Mouse (Mus musculus): ENCODE results near the gene Sccpdh.

The Sccpdh gene

DNA sequence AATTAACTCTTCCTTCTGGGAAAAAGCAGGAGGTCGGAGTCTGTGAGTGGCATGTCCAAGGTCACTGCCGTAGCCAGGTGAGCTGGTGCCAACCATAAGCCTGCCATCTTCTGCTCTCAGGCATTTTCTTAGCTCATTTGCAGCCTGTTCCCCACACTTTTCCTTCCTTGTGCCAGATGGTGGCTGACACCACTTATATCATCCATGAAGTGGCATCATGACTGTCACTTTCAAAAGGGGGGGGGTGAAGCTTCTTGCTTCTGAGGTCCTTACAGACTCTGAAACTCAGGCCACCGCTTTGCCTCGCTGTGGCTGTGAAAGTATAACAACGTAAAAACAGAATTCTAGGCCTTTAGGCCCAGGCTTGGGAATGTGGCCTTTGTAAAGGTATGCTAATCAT lies 16.8 kb upstream of the Sccpdh start:
- 0 out of 2 replicates have a peak, but pooled peaks cover 10% of the 10 kb centered on the region for H3K4me1 ChIP-seq (replicated peaks; ENCODE audit: low read depth, low read length)
- H3K9me3 ChIP-seq (ENCODE audit: low read length) = peaks cover 18% of the 10 kb centered on the region
- H3K27me3 ChIP-seq (ENCODE audit: insufficient read depth, low read length) = no peaks in the 10 kb centered on the region
- TF ChIP-seq POU5F1 (IDR thresholded peaks at IDR 0.05; ENCODE audit: borderline replicate concordance, low read length) = no peak
- TF ChIP-seq CTCF (conservative IDR thresholded peaks at IDR 0.05; ENCODE audit: low read length) = no peak
- TF ChIP-seq NANOG (IDR thresholded peaks at IDR 0.05; ENCODE audit: borderline replicate concordance, low read length) = no peak
- H3K36me3 ChIP-seq (ENCODE audit: insufficient read depth, low read length) = no peaks in the 10 kb centered on the region
- no peak overlapping the region for H3K4me3 ChIP-seq (replicated peaks; ENCODE audit: low read length)

DNA sequence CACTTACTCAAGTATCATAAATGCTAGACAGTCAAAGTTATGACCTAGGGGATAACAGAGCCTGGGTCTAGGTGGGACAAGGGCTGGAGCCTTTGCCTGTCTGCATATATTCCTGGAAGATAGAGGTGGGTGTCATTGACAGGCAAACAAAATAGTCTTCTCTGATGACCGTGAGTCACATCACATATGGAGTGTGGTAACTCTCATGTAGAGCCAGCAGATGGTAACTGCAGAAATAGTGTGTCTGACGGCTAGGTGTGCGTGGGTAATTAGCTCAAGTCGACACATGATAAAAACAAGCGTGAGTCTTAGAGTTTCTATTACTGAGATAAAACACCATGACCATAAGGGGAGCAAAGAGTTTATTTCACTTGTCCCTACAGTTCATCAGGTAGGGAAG lies 4.9 kb upstream of the Sccpdh start:
- peaks cover 20% of the 10 kb centered on the region for H3K27me3 ChIP-seq (ENCODE audit: insufficient read depth, low read length)
- H3K4me1 ChIP-seq (replicated peaks; ENCODE audit: low read depth, low read length) = no peaks in the 10 kb centered on the region
- no peaks in the 10 kb centered on the region for H3K36me3 ChIP-seq (ENCODE audit: insufficient read depth, low read length)
- no peak overlapping the region for H3K4me3 ChIP-seq (replicated peaks; ENCODE audit: low read length)
- no peaks in the 10 kb centered on the region for H3K9me3 ChIP-seq (ENCODE audit: low read length)
- TF ChIP-seq POU5F1 (IDR thresholded peaks at IDR 0.05; ENCODE audit: borderline replicate concordance, low read length) (no peak), NANOG (IDR thresholded peaks at IDR 0.05; ENCODE audit: borderline replicate concordance, low read length) (no peak), CTCF (conservative IDR thresholded peaks at IDR 0.05; ENCODE audit: low read length) (no peak)

- peaks cover 7% of the 10 kb centered on the region for H3K4me1 ChIP-seq (replicated peaks; ENCODE audit: low read depth, low read length)
Observed at GRCm38 (mm10) chr1:179664309-179664930, 3.6 kb upstream of the Sccpdh start.

DNA sequence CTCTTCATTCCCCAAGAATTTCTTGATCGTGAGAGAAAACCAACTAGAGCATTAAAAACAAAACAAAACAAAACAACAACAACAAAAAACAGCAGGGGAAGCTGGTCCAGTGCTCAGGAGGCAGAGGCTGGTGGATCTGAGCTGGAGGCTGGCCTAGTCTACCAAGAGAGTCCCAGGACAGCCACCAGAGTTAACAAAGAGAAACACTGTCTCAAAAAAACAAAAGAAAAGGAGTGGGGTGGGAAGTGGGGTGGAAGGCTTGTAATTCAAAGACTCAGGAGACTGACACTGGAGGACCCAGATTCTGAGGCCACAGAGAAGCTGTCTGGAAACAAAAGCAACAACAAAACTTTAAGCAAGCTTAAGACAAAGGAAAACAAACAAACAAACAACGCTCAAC lies 1.0 kb upstream of the Sccpdh start:
- Histone ChIP-seq H3K4me3 (replicated peaks; ENCODE audit: low read length) (no peak overlapping the region), H3K36me3 (ENCODE audit: insufficient read depth, low read length) (no peaks in the 10 kb centered on the region), H3K9me3 (ENCODE audit: low read length) (no peaks in the 10 kb centered on the region), H3K4me1 (replicated peaks; ENCODE audit: low read depth, low read length) (peaks cover 7% of the 10 kb centered on the region), H3K27me3 (ENCODE audit: insufficient read depth, low read length) (peaks cover 44% of the 10 kb centered on the region)
- TF ChIP-seq POU5F1 (IDR thresholded peaks at IDR 0.05; ENCODE audit: borderline replicate concordance, low read length) (no peak), CTCF (conservative IDR thresholded peaks at IDR 0.05; ENCODE audit: low read length) (no peak), NANOG (IDR thresholded peaks at IDR 0.05; ENCODE audit: borderline replicate concordance, low read length) (no peak)

More at GRCm38 (mm10) chr1:179664309-179664930, 3.6 kb upstream of the Sccpdh start:
- no peaks in the 10 kb centered on the region for H3K36me3 ChIP-seq (ENCODE audit: insufficient read depth, low read length)
- H3K9me3 ChIP-seq (ENCODE audit: low read length) = no peaks in the 10 kb centered on the region
- TF ChIP-seq NANOG (IDR thresholded peaks at IDR 0.05; ENCODE audit: borderline replicate concordance, low read length) (peak; percentile 14; the same call in 1 of the 2 replicates), POU5F1 (IDR thresholded peaks at IDR 0.05; ENCODE audit: borderline replicate concordance, low read length) (no peak)
- no peak overlapping the region for H3K4me3 ChIP-seq (replicated peaks; ENCODE audit: low read length)
- peaks cover 32% of the 10 kb centered on the region for H3K27me3 ChIP-seq (ENCODE audit: insufficient read depth, low read length)

DNA sequence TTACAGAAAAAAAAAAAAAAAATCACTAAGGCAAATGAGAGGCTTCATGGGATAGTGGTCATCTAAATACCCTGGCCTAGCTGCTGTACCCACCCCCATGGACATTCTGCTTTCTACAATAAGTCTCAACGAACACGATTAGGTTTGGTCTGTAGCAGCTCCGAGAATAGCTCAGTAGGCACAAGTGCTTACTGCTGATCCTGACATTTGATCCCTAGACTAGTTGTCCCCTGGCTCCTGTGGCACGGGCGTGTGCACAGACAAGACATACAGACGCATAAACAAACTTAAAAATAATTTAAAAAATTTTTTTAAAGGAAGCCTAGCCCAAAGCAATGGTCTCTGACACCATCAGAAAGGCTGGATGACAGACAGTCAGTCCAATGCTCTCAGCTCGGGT lies 560 bp upstream of the Sccpdh start:
- peaks cover 7% of the 10 kb centered on the region for H3K4me1 ChIP-seq (replicated peaks; ENCODE audit: low read depth, low read length)
- H3K36me3 ChIP-seq (ENCODE audit: insufficient read depth, low read length) = no peaks in the 10 kb centered on the region
- peaks cover 44% of the 10 kb centered on the region for H3K27me3 ChIP-seq (ENCODE audit: insufficient read depth, low read length)
- H3K9me3 ChIP-seq (ENCODE audit: low read length) = no peaks in the 10 kb centered on the region
- TF ChIP-seq CTCF (conservative IDR thresholded peaks at IDR 0.05; ENCODE audit: low read length) = no peak
- no peak for TF ChIP-seq POU5F1 (IDR thresholded peaks at IDR 0.05; ENCODE audit: borderline replicate concordance, low read length)
- no peak for TF ChIP-seq NANOG (IDR thresholded peaks at IDR 0.05; ENCODE audit: borderline replicate concordance, low read length)
- peak overlapping the region; percentile 87 for H3K4me3 ChIP-seq (replicated peaks; ENCODE audit: low read length)

GRCm38 (mm10) chr1:179668836-179669537 lies 977 bp downstream of the Sccpdh start:
- Histone ChIP-seq H3K4me3 (replicated peaks; ENCODE audit: low read length) (peak overlapping the region; percentile 87), H3K9me3 (ENCODE audit: low read length) (no peaks in the 10 kb centered on the region), H3K27me3 (ENCODE audit: insufficient read depth, low read length) (peaks cover 44% of the 10 kb centered on the region), H3K4me1 (replicated peaks; ENCODE audit: low read depth, low read length) (peaks cover 7% of the 10 kb centered on the region), H3K36me3 (ENCODE audit: insufficient read depth, low read length) (no peaks in the 10 kb centered on the region)
- no peak for TF ChIP-seq POU5F1 (IDR thresholded peaks at IDR 0.05; ENCODE audit: borderline replicate concordance, low read length)
- no peak for TF ChIP-seq NANOG (IDR thresholded peaks at IDR 0.05; ENCODE audit: borderline replicate concordance, low read length)
- TF ChIP-seq CTCF (conservative IDR thresholded peaks at IDR 0.05; ENCODE audit: low read length) = no peak

- peaks cover 6% of the 10 kb centered on the region for H3K4me1 ChIP-seq (replicated peaks; ENCODE audit: low read depth, low read length)
- TF ChIP-seq NANOG (IDR thresholded peaks at IDR 0.05; ENCODE audit: borderline replicate concordance, low read length) (no peak), CTCF (conservative IDR thresholded peaks at IDR 0.05; ENCODE audit: low read length) (no peak), POU5F1 (IDR thresholded peaks at IDR 0.05; ENCODE audit: borderline replicate concordance, low read length) (no peak)
- H3K9me3 ChIP-seq (ENCODE audit: low read length) = no peaks in the 10 kb centered on the region
- peaks cover 13% of the 10 kb centered on the region for H3K27me3 ChIP-seq (ENCODE audit: insufficient read depth, low read length)
- no peaks in the 10 kb centered on the region for H3K36me3 ChIP-seq (ENCODE audit: insufficient read depth, low read length)
- H3K4me3 ChIP-seq (replicated peaks; ENCODE audit: low read length) = no peak overlapping the region
Observed at GRCm38 (mm10) chr1:179674355-179674754, 6.3 kb downstream of the Sccpdh start.

- peaks cover 6% of the 10 kb centered on the region for H3K4me1 ChIP-seq (replicated peaks; ENCODE audit: low read depth, low read length)
- H3K4me3 ChIP-seq (replicated peaks; ENCODE audit: low read length) = no peak overlapping the region
- TF ChIP-seq NANOG (IDR thresholded peaks at IDR 0.05; ENCODE audit: borderline replicate concordance, low read length) (no peak), POU5F1 (IDR thresholded peaks at IDR 0.05; ENCODE audit: borderline replicate concordance, low read length) (no peak), CTCF (conservative IDR thresholded peaks at IDR 0.05; ENCODE audit: low read length) (no peak)
- no peaks in the 10 kb centered on the region for H3K9me3 ChIP-seq (ENCODE audit: low read length)
- no peaks in the 10 kb centered on the region; the same call in 1 of the 2 replicates for H3K27me3 ChIP-seq (ENCODE audit: insufficient read depth, low read length)
- 0 out of 2 replicates have a peak, but pooled peaks cover 3% of the 10 kb centered on the region for H3K36me3 ChIP-seq (ENCODE audit: insufficient read depth, low read length)
Observed at GRCm38 (mm10) chr1:179677031-179677430, 9.0 kb downstream of the Sccpdh start.
